Mouse (Mus musculus): Measurements from ENCODE around the gene Spocd1.
"Not testable (repeated sequence)": the region's sequence is repeated elsewhere in the genome, so short reads cannot be mapped to it uniquely, and the experiment has no call there.

The Spocd1 gene

GRCm38 (mm10) chr4:129928949-129929348 lies at the start of gene Spocd1:
Gene Spocd1 (plus strand): TSS chr4:129929249.
- DNase-seq, result no peak

- DNase-seq, result no peak
Measured at GRCm38 (mm10) chr4:129880615-129881014, 48.4 kb upstream of the Spocd1 start.

- no peak for DNase-seq
Measured at GRCm38 (mm10) chr4:129881661-129882060, 47.4 kb upstream of the Spocd1 start.

GRCm38 (mm10) chr4:129882555-129883293 lies 46.3 kb upstream of the Spocd1 start:
- DNase-seq, result no peak

GRCm38 (mm10) chr4:129884041-129884930 lies 44.8 kb upstream of the Spocd1 start:
- DNase-seq, result no peak

GRCm38 (mm10) chr4:129889661-129890060 lies 39.4 kb upstream of the Spocd1 start:
- no peak for DNase-seq

GRCm38 (mm10) chr4:129890094-129890493 lies 39.0 kb upstream of the Spocd1 start:
- DNase-seq, result no peak

- no peak for DNase-seq
Measured at GRCm38 (mm10) chr4:129894861-129895260, 34.2 kb upstream of the Spocd1 start.

GRCm38 (mm10) chr4:129898815-129899214 lies 30.2 kb upstream of the Spocd1 start:
- DNase-seq, result not testable (repeated sequence)

GRCm38 (mm10) chr4:129902394-129902793 lies 26.7 kb upstream of the Spocd1 start:
- DNase-seq, result no peak

- no peak for DNase-seq
Measured at GRCm38 (mm10) chr4:129903577-129903976, 25.5 kb upstream of the Spocd1 start.

- no peak for DNase-seq
Measured at GRCm38 (mm10) chr4:129905032-129905431, 24.0 kb upstream of the Spocd1 start.

GRCm38 (mm10) chr4:129906016-129906415 lies 23.0 kb upstream of the Spocd1 start:
- DNase-seq, result no peak

GRCm38 (mm10) chr4:129908836-129909235 lies 20.2 kb upstream of the Spocd1 start:
- no peak for DNase-seq

- no peak for DNase-seq
Measured at GRCm38 (mm10) chr4:129909261-129909731, 19.8 kb upstream of the Spocd1 start.

- no peak for DNase-seq
Measured at GRCm38 (mm10) chr4:129912998-129913397, 16.1 kb upstream of the Spocd1 start.

- DNase-seq, result no peak
Measured at GRCm38 (mm10) chr4:129913761-129914644, 15.0 kb upstream of the Spocd1 start.

- no peak for DNase-seq
Measured at GRCm38 (mm10) chr4:129914686-129915085, 14.4 kb upstream of the Spocd1 start.

- no peak for DNase-seq
Measured at GRCm38 (mm10) chr4:129915349-129915988, 13.6 kb upstream of the Spocd1 start.

- no peak for DNase-seq
Measured at GRCm38 (mm10) chr4:129916159-129916558, 12.9 kb upstream of the Spocd1 start.

- DNase-seq, result no peak
Measured at GRCm38 (mm10) chr4:129917016-129917603, 11.9 kb upstream of the Spocd1 start.

- no peak for DNase-seq
Measured at GRCm38 (mm10) chr4:129918464-129918863, 10.6 kb upstream of the Spocd1 start.

Data from cerebellum, postnatal 36 days (tissue).